Mouse (Mus musculus) ES-E14 (cell line): ENCODE measurements around the gene Gng7. TPM values are rescaled to one million over a fixed set of nuclear protein-coding genes. Genes with fewer than 3 reads are reported as not detected.

Experiments
- DNase-seq: peaks from one replicate; pipeline ENCODE4 v3.0.0-alpha.2; 2013; ENCODE audit warnings: low read depth, low spot score
- H3K27ac ChIP-seq: 2 replicates; pipeline ENCODE4 v1.5.1; 2012; ENCODE audit warnings: low read depth, mild to moderate bottlenecking, low read length, moderate library complexity, mixed read lengths; ENCODE audit not compliant: poor library complexity, insufficient read depth, severe bottlenecking
- H3K36me3 ChIP-seq: 2 replicates; pipeline ENCODE4 v1.6.1; 2012; ENCODE audit warnings: mild to moderate bottlenecking, low read length, moderate library complexity, mixed read lengths; ENCODE audit not compliant: control insufficient read depth, poor library complexity, insufficient read depth, severe bottlenecking
- H3K4me1 ChIP-seq, 2 experiments: fragments of 150-350 bp in 1 of 2; sonication (generic) in 1 of 2; 2 replicates each; pipeline ENCODE4 v1.6.1; 2012; ENCODE audit warnings: low read length in 2 of 2, mild to moderate bottlenecking in 1 of 2, mixed read lengths in 1 of 2; ENCODE audit not compliant: control insufficient read depth in 2 of 2, insufficient read depth in 2 of 2, poor library complexity in 1 of 2
- H3K4me3 ChIP-seq, 2 experiments: fragments of 150-350 bp in 1 of 2; sonication (generic) in 1 of 2; 2 replicates each; pipeline ENCODE4 v1.5.1; 2012; ENCODE audit warnings: low read length in 2 of 2, low read depth in 1 of 2, mild to moderate bottlenecking in 1 of 2, mixed read lengths in 1 of 2; ENCODE audit not compliant: insufficient read depth in 1 of 2, poor library complexity in 1 of 2, severe bottlenecking in 1 of 2
- H3K9ac ChIP-seq: 2 replicates; pipeline ENCODE4 v1.6.1; 2012; ENCODE audit warnings: low read depth, mild to moderate bottlenecking, low read length, mixed read lengths; ENCODE audit not compliant: poor library complexity, insufficient read depth, severe bottlenecking
- H3K9me3 ChIP-seq: fragments of 150-350 bp; sonication (generic); 2 replicates; pipeline ENCODE4 v1.6.1; 2012; ENCODE audit warnings: low read depth, mild to moderate bottlenecking, low read length; ENCODE audit not compliant: control insufficient read depth, insufficient read depth
- CHD2 ChIP-seq: IDR thresholded peaks from 2 replicates; pipeline ENCODE4 v1.6.1; 2014; ENCODE audit warnings: mild to moderate bottlenecking, low read depth, low read length, inconsistent platforms
- HCFC1 ChIP-seq: IDR thresholded peaks from 2 replicates; pipeline ENCODE4 v1.6.1; 2012; ENCODE audit warnings: low read length, inconsistent platforms, borderline replicate concordance; ENCODE audit not compliant: insufficient read depth
- MAFK ChIP-seq: IDR thresholded peaks from 2 replicates; pipeline ENCODE4 v1.6.1; 2014; ENCODE audit warnings: mild to moderate bottlenecking, low read depth, low read length, inconsistent platforms; ENCODE audit not compliant: insufficient read depth
- ZC3H11A ChIP-seq: IDR thresholded peaks from 2 replicates; pipeline ENCODE4 v1.6.1; 2012; ENCODE audit warnings: low read depth, mild to moderate bottlenecking, inconsistent platforms, low read length, borderline replicate concordance
- ZNF384 ChIP-seq: IDR thresholded peaks from 2 replicates; pipeline ENCODE4 v1.6.1; 2012; ENCODE audit warnings: low read depth, low read length, inconsistent platforms
- in situ Hi-C, 2 experiments: fragments of 600-800 bp; cut with MboI; formaldehyde crosslinking; loops; one replicate each; pipeline ENCODE4 v1.15.1; 2025; ENCODE audit warnings: low sequenced_read_pairs in 2 of 2, inconsistent platforms in 1 of 2; ENCODE audit not compliant: unreplicated experiment in 2 of 2
- total RNA-seq: library from RNA; depleted of rRNA; stranded (reverse); fragments of 300-350 nt; gene quantifications from 2 replicates; pipeline ENCODE4 v1.2.3, GENCODE M21; 2012

Gng7 gene
- total RNA-seq, 1 experiment = 0.94 TPM

GRCm38 (mm10) chr10:81006005-81006677 lies 8.6 kb downstream of the Gng7 start:
- Histone ChIP-seq H3K4me1 (peaks cover 0 to 2% of the 10 kb centered on the region in 2 experiments; a peak in 1 of 4 replicates), H3K9ac (no peak overlapping the region), H3K4me3 (no peak overlapping the region), H3K9me3 (no peaks in the 10 kb centered on the region), H3K36me3 (no peaks in the 10 kb centered on the region), H3K27ac (no peak overlapping the region)
- no peak for DNase-seq
- in situ Hi-C loops = no loop called here
- TF ChIP-seq ZNF384 (no peak), ZC3H11A (no peak), MAFK (no peak), CHD2 (no peak), HCFC1 (no peak)

DNA sequence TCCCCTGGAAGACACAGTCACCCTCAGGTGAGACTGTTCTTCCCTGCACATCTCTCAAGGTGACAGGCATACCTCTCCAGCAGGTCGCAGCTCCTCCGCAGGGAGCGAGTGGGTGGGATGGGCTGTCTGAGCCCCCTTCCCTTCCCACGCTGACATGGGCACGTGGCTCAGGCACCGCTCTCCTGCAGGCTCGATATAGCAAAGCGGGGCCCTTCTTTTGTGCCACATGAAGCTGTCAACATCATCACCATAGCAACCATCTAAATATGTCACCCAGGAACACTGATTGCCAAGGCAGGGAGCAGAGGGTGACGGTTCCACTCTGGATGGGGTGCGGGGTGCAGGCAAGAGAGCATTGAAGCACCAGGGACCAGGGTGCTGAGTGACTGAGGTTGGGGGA lies 13.6 kb downstream of the Gng7 start:
- no peaks in the 10 kb centered on the region for H3K9me3 ChIP-seq
- no peaks in the 10 kb centered on the region for H3K36me3 ChIP-seq
- H3K4me3 ChIP-seq = no peak overlapping the region
- TF ChIP-seq ZC3H11A (no peak), ZNF384 (no peak), HCFC1 (no peak), CHD2 (no peak), MAFK (no peak)
- H3K27ac ChIP-seq = no peak overlapping the region
- DNase-seq = no peak
- in situ Hi-C loops = no loop called here
- H3K4me1 ChIP-seq = peaks cover 0 to 16% of the 10 kb centered on the region in 2 experiments; a peak in 1 of 4 replicates
- H3K9ac ChIP-seq = no peak overlapping the region

GRCm38 (mm10) chr10:81000197-81001062 lies 14.3 kb downstream of the Gng7 start:
- Histone ChIP-seq H3K4me1 (peaks cover 0 to 16% of the 10 kb centered on the region in 2 experiments; a peak in 1 of 4 replicates), H3K36me3 (no peaks in the 10 kb centered on the region), H3K9ac (no peak overlapping the region), H3K9me3 (no peaks in the 10 kb centered on the region), H3K27ac (no peak overlapping the region), H3K4me3 (no peak overlapping the region)
- DNase-seq = no peak
- in situ Hi-C loops = no loop called here
- TF ChIP-seq CHD2 (no peak), ZC3H11A (no peak), ZNF384 (no peak), MAFK (no peak), HCFC1 (no peak)

GRCm38 (mm10) chr10:80999362-81000196 lies 15.2 kb downstream of the Gng7 start:
- Histone ChIP-seq H3K9me3 (no peaks in the 10 kb centered on the region), H3K4me3 (no peak overlapping the region), H3K9ac (no peak overlapping the region), H3K36me3 (no peaks in the 10 kb centered on the region), H3K4me1 (peaks cover 0 to 16% of the 10 kb centered on the region in 2 experiments; a peak in 1 of 4 replicates), H3K27ac (no peak overlapping the region)
- TF ChIP-seq ZC3H11A = 0 out of 2 replicates have a peak, but pooled peaks have one; percentile 27
- no peak for TF ChIP-seq HCFC1
- TF ChIP-seq ZNF384 = no peak
- DNase-seq = peak; percentile 82
- in situ Hi-C loops = loop anchor here in 1 of 2 experiments (5.0 kb wide), 1 partner anchor 112 kb away; no protein-coding TSS in a partner anchor
